Mouse (Mus musculus) testis, adult 2 months (tissue): ENCODE results near the gene Krt5.

Source experiments
- CTCF ChIP-seq: fragments of 200-500 bp; IDR thresholded peaks from 2 replicates; pipeline ENCODE4 v1.5.1; 2012; ENCODE audit warnings: low read depth, mild to moderate bottlenecking, inconsistent platforms, low read length, moderate library complexity; ENCODE audit not compliant: control insufficient read depth, insufficient read depth, insufficient replicate concordance
- POLR2A ChIP-seq: fragments of 200-500 bp; IDR thresholded peaks from 2 replicates; pipeline ENCODE4 v1.6.1; 2012; ENCODE audit warnings: low read depth, mild to moderate bottlenecking, inconsistent platforms, low read length, moderate library complexity; ENCODE audit not compliant: control insufficient read depth

GRCm38 (mm10) chr15:101680187-101680586 is 32.5 kb downstream of the Krt5 start, which contains the start of gene Krt6b:
- TF ChIP-seq CTCF, result no peak
- TF ChIP-seq POLR2A, result no peak
